Mouse (Mus musculus) myocyte (in vitro differentiated cells): ENCODE measurements around the gene Galnt14. TPM values are rescaled to one million over a fixed set of nuclear protein-coding genes. Genes with fewer than 3 reads are reported as not detected.

Source experiments
- H3K27me3 ChIP-seq: one replicate; pipeline ENCODE4 v1.6.1; 2011; ENCODE audit not compliant: control insufficient read depth, insufficient read depth, insufficient read length
- H3K36me3 ChIP-seq: one replicate; pipeline ENCODE4 v1.6.1; 2011; ENCODE audit not compliant: control insufficient read depth, insufficient read depth
- H3K4me2 ChIP-seq: one replicate; pipeline ENCODE4 v1.6.1; 2011; ENCODE audit warnings: low read depth, control low read depth
- H3K4me3 ChIP-seq: one replicate; pipeline ENCODE4 v1.5.1; 2011; ENCODE audit warnings: mild to moderate bottlenecking, control low read depth, moderate library complexity
- H3K79me2 ChIP-seq: one replicate; pipeline ENCODE4 v1.6.1; 2011; ENCODE audit not compliant: control insufficient read depth, insufficient read depth
- H3ac ChIP-seq: one replicate; pipeline ENCODE4 v1.6.1; 2011; ENCODE audit not compliant: control insufficient read depth, insufficient read length
- CEBPB ChIP-seq: IDR thresholded peaks from 2 replicates; pipeline ENCODE4 v1.6.1; 2011; ENCODE audit warnings: mild to moderate bottlenecking, moderate library complexity; ENCODE audit not compliant: poor library complexity, insufficient read depth, severe bottlenecking
- E2F4 ChIP-seq: IDR thresholded peaks from one replicate; pipeline ENCODE4 v1.6.1; 2011; ENCODE audit warnings: mild to moderate bottlenecking, control low read depth, moderate library complexity; ENCODE audit not compliant: insufficient read depth
- MAX ChIP-seq: IDR thresholded peaks from one replicate; pipeline ENCODE4 v1.6.1; 2011; ENCODE audit warnings: low read depth, mild to moderate bottlenecking, control low read depth
- MYOD1 ChIP-seq, 3 experiments: IDR thresholded peaks; one replicate each; pipeline ENCODE4 v1.6.1; 2011; ENCODE audit warnings: control low read depth in 2 of 3, low read depth in 2 of 3, mild to moderate bottlenecking in 2 of 3, moderate library complexity in 1 of 3; ENCODE audit not compliant: insufficient read length in 2 of 3, control insufficient read depth in 1 of 3
- MYOG ChIP-seq, 3 experiments: IDR thresholded peaks; one replicate each; pipeline ENCODE4 v1.6.1; 2011; ENCODE audit warnings: control low read depth in 2 of 3, low read depth in 2 of 3, mild to moderate bottlenecking in 2 of 3; ENCODE audit not compliant: insufficient read length in 2 of 3, control insufficient read depth in 1 of 3, insufficient read depth in 1 of 3
- POLR2A ChIP-seq: IDR thresholded peaks from one replicate; pipeline ENCODE4 v1.6.1; 2011; ENCODE audit warnings: low read depth, mild to moderate bottlenecking, control low read depth, moderate library complexity; ENCODE audit not compliant: insufficient read length
- POLR2AphosphoS2 ChIP-seq: IDR thresholded peaks from one replicate; pipeline ENCODE4 v1.6.1; 2011; ENCODE audit warnings: low read depth, control low read depth; ENCODE audit not compliant: insufficient read length
- REST ChIP-seq: IDR thresholded peaks from one replicate; pipeline ENCODE4 v1.6.1; 2011; ENCODE audit warnings: mild to moderate bottlenecking, control low read depth, moderate library complexity; ENCODE audit not compliant: insufficient read depth, insufficient read length
- SRF ChIP-seq: IDR thresholded peaks from one replicate; pipeline ENCODE4 v1.6.1; 2011; ENCODE audit warnings: low read depth; ENCODE audit not compliant: control insufficient read depth, insufficient read length
- TCF12 ChIP-seq: IDR thresholded peaks from one replicate; pipeline ENCODE4 v1.6.1; 2011; ENCODE audit warnings: mild to moderate bottlenecking, control low read depth; ENCODE audit not compliant: poor library complexity, insufficient read depth, severe bottlenecking
- TCF3 ChIP-seq: IDR thresholded peaks from one replicate; pipeline ENCODE4 v1.6.1; 2011; ENCODE audit warnings: low read depth, control low read depth; ENCODE audit not compliant: insufficient read length
- USF1 ChIP-seq: IDR thresholded peaks from one replicate; pipeline ENCODE4 v1.6.1; 2011; ENCODE audit warnings: low read depth, mild to moderate bottlenecking, control low read depth, moderate library complexity
- polyA plus RNA-seq: library from polyadenylated mRNA; unstranded; fragments of >200 nt; fragmentation: generic; extraction: Trizol; gene quantifications from one replicate; pipeline ENCODE4 v1.2.1, GENCODE M21; 2012; ENCODE audit warnings: missing spikeins

Gene Galnt14
- polyA plus RNA-seq, 1 experiment, result not detected

DNA sequence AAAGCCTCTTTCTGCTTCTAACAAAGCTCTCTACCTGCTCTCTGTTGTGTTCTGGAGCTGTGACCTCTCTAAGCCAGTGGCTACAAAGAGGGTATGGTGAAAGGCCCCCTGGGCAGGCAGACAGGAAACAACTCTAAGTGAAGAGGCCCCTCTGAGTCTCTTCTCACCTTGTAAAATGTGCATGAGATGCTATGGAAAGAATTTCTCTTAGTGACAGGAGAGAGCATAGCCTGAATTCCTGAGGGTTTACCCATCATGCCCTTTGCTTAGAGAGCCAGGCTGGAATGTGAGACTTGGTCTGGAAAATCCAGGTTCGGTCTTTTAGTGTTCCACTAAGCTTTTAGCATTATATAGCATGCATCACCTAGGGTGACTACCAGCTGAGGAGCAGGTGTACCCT lies 136.1 kb downstream of the Galnt14 start:
- H3ac ChIP-seq, result no peak overlapping the region
- H3K4me3 ChIP-seq, result no peak overlapping the region
- H3K36me3 ChIP-seq, result no peaks in the 10 kb centered on the region
- H3K79me2 ChIP-seq, result no peaks in the 10 kb centered on the region
- TF ChIP-seq MYOD1 (IDR thresholded peaks at IDR 0.05; ENCODE audit: control insufficient read depth in 1 of 3, insufficient read length in 2 of 3, low read depth in 2 of 3) (no peak), TCF12 (no peak), SRF (no peak), POLR2A (no peak), MYOG (IDR thresholded peaks at IDR 0.05; ENCODE audit: control insufficient read depth in 1 of 3, insufficient read depth in 1 of 3, insufficient read length in 2 of 3, low read depth in 2 of 3) (no peak), USF1 (no peak), CEBPB (no peak), TCF3 (no peak), E2F4 (no peak), MAX (no peak), POLR2AphosphoS2 (no peak), REST (no peak)
- peaks cover 12% of the 10 kb centered on the region for H3K27me3 ChIP-seq
- H3K4me2 ChIP-seq, result no peak overlapping the region

DNA sequence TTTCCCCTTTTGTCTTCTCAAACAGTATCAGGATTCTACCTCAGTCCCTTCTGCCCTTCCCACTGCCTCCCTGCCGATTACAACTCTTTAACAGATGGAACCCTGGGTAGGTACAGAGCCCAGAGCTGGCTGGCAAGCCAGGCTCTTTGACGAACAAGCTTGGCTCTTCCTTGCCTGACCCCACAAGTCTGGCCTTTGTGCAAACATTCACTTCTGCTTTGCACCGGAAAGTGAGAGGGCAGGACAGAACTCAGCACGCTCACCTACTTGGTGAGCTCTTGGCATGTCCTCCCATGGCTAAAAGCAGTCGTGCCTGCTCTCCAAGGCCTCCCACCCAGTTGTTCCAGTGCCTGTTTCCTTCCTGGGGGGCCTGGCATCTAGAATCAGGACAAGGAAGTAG lies 137.4 kb downstream of the Galnt14 start:
- Histone ChIP-seq H3K79me2 (no peaks in the 10 kb centered on the region), H3K4me3 (no peak overlapping the region), H3ac (no peak overlapping the region), H3K36me3 (no peaks in the 10 kb centered on the region), H3K27me3 (peaks cover 13% of the 10 kb centered on the region), H3K4me2 (no peak overlapping the region)
- TF ChIP-seq E2F4 (no peak), SRF (no peak), USF1 (no peak), CEBPB (no peak), POLR2AphosphoS2 (no peak), POLR2A (no peak), TCF12 (no peak), MYOD1 (IDR thresholded peaks at IDR 0.05; ENCODE audit: control insufficient read depth in 1 of 3, insufficient read length in 2 of 3, low read depth in 2 of 3) (no peak), MAX (no peak)

DNA sequence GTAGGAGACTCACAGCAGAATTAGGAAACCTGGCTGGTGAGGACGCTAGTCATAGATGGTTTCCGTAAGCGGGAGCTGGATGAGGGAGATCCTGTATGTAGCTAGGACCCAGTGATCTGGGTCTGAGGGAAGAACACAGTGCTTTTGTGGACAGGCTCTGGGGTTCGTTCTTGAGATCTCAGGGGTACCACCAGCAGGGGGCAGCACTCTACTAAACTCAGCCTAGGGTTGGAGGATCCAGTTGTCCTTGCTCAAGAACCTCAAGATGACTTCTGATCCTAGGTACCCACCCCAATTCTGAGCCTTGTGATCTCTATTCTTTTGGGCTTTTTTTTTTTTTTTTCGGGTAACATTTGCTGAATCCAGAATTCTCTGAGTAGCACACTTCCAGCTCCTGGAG lies 137.8 kb downstream of the Galnt14 start:
- no peaks in the 10 kb centered on the region for H3K79me2 ChIP-seq
- TF ChIP-seq CEBPB (no peak), MAX (no peak), USF1 (no peak), E2F4 (no peak), POLR2A (no peak), MYOG (IDR thresholded peaks at IDR 0.05; ENCODE audit: control insufficient read depth in 1 of 3, insufficient read depth in 1 of 3, insufficient read length in 2 of 3, low read depth in 2 of 3) (no peak), TCF3 (no peak), POLR2AphosphoS2 (no peak), MYOD1 (IDR thresholded peaks at IDR 0.05; ENCODE audit: control insufficient read depth in 1 of 3, insufficient read length in 2 of 3, low read depth in 2 of 3) (no peak), SRF (no peak), TCF12 (no peak), REST (no peak)
- H3K27me3 ChIP-seq, result peaks cover 13% of the 10 kb centered on the region
- H3ac ChIP-seq, result no peak overlapping the region
- H3K4me2 ChIP-seq, result no peak overlapping the region
- no peak overlapping the region for H3K4me3 ChIP-seq
- H3K36me3 ChIP-seq, result no peaks in the 10 kb centered on the region

- Histone ChIP-seq H3K4me3 (no peak overlapping the region), H3ac (no peak overlapping the region), H3K27me3 (peaks cover 13% of the 10 kb centered on the region), H3K4me2 (no peak overlapping the region), H3K36me3 (no peaks in the 10 kb centered on the region), H3K79me2 (no peaks in the 10 kb centered on the region)
- no peak for TF ChIP-seq MYOD1 (IDR thresholded peaks at IDR 0.05; ENCODE audit: control insufficient read depth in 1 of 3, insufficient read length in 2 of 3, low read depth in 2 of 3)
- TF ChIP-seq USF1, result no peak
- no peak for TF ChIP-seq POLR2AphosphoS2
- no peak for TF ChIP-seq TCF12
- no peak for TF ChIP-seq SRF
- no peak for TF ChIP-seq E2F4
- TF ChIP-seq MAX, result no peak
- TF ChIP-seq MYOG (IDR thresholded peaks at IDR 0.05; ENCODE audit: control insufficient read depth in 1 of 3, insufficient read depth in 1 of 3, insufficient read length in 2 of 3, low read depth in 2 of 3), result no peak
- no peak for TF ChIP-seq POLR2A
- no peak for TF ChIP-seq REST
- TF ChIP-seq CEBPB, result no peak
- no peak for TF ChIP-seq TCF3
These were observed 138.3 kb downstream of the Galnt14 start for GRCm38 (mm10) chr17:73571961-73572360.
